Mouse (Mus musculus) megakaryocyte, adult 5-6 weeks (primary cell): ENCODE data around the gene Efna2. TPM values are rescaled to one million over a fixed set of nuclear protein-coding genes. Genes with fewer than 3 reads are reported as not detected.

Source experiments
- ATAC-seq: 2 replicates; pipeline ENCODE4 v1.8.0; 2016; ENCODE audit warnings: mild to moderate bottlenecking, inconsistent platforms; ENCODE audit not compliant: poor library complexity, severe bottlenecking
- total RNA-seq, 2 experiments: library from RNA; stranded (forward) in 1 of 2; stranded (reverse) in 1 of 2; fragments of 153-499, 151-499 nt in 1 of 2; fragments of 221-1000, 200-1000 nt in 1 of 2; gene quantifications; 2 replicates each; pipeline versions ENCODE4 v1.2.3 to v1.2.4; 2015 to 2017

Efna2 gene
- total RNA-seq, 2 experiments from 2014 or later: 0.49 TPM; not detected in 1

DNA sequence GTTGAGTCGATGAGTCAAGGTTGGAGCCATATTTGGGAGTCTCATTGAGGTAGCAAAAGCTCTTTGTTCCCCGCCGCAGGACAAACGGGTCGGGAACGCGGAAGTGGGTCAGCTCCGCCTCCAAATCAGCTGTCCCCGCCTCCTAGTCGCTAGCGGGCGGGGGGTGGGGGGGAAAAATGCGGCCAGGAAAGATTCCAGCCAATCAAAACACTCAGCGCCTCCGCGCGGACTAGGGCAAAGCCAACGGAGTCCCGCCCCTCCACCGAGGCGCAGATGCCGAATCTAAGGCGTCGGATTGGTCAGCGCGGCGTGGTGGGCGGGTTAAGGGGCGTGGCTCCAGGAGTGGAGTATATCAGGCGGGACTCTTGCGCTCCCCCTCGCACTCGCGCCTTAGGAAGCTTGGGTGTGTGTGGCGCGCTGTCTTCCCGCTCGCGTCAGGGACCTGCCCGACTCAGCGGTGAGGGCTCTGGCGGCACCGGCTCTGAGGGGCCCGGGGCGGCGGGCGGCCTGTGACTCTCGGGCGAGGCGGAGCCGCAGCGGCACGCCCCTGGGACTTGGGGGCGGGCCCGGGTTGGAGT, 11.7 kb upstream of the Efna2 start:
- ATAC-seq: peak; percentile 76

DNA sequence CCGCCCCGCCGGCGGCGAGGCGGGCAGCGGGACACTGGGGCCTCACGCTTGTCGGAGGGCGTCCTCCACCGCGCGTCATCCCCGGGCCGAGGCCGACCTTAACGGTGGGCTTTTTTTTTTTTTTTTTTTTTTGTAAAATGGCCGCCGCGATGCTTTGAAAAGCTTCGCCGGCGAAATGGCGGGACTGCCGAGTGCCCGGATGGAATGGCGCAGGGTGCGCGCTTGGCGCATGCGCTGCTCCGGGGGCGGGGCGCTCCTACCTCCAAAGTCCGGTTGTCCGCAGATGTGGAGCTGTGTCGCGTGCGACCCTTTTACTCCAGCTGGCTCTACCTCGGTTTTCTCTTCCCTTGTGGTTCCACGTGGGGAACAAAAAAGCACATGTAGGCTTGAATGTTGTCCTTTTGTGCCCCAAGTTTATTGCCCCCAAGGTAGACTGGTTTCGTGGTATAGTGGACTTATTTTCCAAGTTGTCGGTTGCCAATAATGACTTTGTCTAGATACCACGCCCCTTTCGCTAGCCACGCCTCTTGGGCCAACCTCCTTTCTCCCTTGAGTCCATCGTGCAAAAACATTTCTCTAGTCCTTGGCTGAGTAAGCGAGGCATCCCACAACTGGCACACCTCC, 11.1 kb upstream of the Efna2 start:
- peak; percentile 23 for ATAC-seq

DNA sequence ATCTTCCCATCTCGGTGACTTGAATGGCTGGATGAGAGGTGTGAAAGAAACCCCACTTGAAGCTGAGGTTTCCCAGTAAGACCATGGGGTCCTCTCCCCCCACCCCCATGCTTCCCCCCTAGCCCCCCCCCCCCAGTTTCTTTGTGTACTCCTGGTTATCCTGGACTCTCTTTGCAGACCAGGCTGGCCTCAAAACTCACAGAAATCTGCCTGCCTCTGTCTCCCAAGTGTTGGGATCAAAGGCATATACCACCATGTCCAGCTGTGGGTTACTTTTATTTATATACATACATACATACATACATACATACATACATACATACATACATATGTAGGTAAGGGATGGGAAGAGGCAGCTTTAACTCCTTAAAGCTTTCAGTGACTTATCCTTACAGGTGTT, 10.2 kb upstream of the Efna2 start:
- ATAC-seq: no peak

DNA sequence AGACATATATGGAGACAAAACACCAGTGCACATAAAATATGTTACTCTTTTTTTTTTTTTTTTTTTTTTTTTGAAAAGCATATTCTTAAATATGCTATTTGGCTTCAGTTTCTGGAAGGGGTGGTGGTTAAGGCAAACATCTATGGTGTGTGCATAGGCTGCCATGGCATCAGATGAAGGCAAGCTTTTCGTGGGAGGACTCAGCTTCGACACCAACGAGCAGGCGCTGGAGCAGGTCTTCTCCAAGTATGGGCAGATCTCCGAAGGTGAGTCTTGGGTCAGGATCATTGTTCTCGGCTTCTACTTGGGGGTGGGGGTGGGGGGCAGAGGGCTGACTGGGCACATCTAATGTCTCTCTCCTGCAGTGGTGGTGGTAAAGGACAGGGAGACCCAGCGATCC, 9.6 kb upstream of the Efna2 start:
- no peak for ATAC-seq

DNA sequence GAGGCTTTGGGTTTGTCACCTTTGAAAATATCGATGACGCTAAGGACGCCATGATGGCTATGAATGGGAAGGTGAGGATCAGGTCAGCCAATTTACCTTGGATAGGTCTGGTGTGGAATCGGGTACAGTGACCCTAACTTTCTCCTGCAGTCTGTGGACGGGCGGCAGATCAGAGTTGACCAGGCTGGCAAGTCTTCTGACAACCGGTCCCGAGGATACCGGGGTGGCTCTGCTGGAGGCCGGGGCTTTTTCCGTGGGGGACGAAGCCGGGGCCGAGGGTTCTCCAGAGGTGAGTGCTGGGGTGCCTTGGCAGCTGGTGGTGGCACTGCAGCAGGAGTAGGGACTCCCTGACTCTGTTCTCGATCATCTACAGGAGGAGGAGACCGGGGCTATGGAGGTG, 9.2 kb upstream of the Efna2 start:
- no peak for ATAC-seq

DNA sequence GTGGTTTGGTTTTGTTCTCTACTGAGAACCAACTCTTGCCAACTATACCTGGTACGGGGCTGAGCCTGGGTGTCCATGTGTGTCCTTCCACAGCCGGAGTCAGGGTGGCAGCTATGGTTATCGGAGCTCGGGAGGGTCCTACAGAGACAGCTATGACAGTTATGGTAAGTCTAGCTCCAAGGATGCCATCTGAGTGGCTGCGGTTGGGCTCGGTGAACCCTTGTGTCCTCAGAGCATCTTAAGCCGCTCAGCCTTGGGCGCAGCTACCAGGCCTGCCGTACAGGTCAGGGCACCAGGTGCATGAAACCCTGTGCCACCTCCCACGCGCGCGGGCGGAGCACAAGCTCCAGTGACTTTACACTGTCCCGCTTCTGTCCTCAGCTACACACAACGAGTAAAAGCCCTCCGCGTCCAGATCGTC, 8.7 kb upstream of the Efna2 start:
- no peak for ATAC-seq

DNA sequence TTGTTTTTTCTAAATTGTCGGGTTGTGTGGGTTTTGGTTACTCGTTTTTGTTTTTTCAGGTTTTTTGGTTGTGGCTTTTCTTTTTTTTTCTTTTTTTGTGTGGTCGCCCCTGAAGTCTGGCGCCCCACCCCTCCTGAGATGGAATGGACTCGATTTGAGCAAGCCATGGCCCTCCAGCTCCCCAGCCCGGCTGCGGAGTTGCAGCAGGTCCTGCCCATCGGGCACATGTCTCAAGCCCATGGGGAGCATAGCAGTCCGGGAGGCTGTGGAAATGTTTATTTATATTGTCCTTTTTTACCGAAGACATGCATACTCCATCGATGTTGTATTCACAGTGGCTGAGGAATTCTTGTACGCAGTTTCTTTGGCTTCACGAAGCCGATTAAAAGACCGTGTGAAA, 8.0 kb upstream of the Efna2 start:
- ATAC-seq: no peak

DNA sequence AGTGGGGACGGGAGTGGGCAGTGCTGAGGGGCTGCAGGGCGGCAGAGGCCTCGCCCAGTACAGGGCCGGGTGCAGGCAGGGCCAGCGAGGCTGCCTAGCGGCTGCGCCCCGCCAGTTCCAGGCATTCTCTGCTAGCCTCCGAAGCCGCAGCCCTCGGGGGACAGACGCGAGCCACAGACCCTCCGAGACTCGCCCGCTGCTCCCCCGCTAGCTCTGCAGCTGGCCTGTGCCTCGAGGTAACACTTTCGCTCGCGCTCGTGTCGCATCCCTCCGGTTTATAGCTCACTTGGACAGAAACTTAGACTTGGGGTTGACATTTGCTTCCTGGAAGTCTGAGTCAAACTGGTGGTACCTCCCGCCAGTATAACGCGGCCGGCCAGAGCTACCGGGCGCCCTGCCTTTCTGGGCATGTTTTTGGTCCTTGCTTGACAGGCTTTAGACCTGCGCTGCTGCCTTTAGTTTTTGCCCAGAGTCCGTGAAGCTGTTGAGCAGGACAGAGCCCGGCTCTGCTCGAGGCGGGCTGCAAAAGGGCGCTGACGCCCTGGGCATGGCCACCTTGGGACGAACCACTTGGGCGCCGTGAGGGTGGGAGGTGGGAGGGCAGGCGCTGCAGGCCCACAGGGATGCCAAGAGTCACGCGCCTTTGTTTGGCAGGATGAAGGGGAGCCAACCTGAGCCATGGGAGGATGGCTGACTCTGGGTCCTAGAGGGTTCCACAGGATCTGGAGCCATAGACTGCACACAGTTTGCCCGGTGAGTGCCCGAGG, 7.3 kb upstream of the Efna2 start:
- no peak for ATAC-seq

DNA sequence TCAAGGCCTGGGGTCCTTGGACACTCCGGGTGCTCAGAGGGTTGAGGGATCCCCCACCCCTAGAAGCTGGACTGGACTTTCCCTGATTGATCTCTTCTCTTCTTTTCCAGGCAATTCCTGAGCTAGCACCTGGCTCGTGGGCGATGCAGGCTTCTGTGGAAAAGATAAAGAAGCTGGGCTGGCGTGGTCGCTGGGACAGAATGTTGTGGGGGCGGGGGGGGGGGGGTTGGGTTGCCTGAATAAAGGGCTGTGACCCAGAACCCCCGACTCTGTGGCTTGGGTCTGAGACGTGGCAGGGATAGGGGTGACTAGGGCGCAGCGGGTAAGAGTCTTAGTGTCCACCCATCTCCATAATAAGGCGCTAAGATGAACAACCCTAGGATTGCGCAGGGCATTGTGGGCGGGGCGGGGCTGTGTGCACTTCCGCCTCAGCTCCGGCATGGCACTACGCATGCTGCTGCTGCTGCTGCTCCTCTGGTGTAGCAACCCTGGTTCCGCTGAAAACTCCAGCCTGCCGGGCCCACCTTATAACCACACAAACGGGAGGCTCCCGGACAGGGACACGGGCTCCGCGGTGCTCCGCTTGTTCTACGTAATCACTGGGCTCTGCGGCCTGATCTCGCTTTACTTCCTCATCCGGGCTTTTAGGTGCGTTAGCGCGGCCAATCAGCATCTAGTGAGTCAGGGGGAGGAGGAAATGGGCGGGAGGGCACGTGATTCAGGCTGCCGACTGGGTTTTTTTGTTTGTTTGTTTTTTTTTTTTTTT, 6.6 kb upstream of the Efna2 start, which contains the start of gene 1600002K03Rik:
TSS of gene 1600002K03Rik (plus strand) at position 418 of the 766 bp plus-strand sequence.
- ATAC-seq: peak; percentile 86

DNA sequence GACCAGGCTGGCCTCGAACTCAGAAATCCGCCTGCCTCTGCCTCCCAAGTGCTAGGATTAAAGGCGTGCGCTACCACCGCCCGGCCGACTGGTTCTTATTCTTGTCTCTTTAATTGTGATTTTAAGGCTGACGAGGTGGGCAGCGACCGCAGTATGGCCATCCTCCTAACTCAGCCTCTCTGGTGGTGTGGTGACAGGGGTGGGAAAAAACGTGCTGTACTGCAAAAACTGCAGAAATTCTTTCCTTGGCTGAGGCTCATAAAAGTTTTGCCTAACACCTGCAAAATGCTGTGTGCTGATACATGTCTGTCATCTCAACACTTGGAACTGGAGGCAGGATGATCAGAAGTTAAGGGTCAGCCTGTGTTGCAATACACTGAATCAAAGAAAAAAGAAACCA, 5.9 kb upstream of the Efna2 start:
- ATAC-seq: no peak

DNA sequence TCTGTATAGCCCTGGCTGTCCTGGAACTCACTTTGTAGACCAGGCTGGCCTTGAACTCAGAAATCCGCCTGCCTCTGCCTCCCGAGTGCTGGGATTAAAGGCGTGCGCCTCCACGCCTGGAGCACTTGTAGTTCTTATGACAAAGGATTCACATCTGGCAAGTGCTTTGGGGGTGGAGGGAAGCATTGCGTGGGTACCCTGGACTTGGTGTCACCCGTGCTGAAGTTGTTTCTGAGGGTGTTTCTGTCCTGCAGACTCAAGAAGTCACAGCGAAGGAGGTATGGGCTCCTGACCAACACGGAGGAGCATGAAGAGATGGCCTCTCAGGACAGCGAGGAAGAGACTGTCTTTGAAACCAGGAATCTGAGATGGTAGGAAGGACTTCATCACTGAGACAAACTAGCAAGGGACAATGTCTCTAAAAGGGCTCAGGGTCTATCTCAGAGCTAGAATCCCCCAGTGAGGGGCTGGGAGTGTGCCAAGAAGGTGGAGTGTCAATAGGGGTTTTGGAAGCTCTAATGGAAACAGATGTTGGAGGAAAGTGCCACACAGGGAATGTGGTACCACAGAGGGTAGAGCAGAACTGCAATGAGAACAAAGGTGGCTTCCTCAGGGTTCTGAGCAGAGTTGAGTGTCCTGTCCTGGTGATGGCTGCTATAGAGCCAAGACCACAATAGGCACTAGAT, 5.2 kb upstream of the Efna2 start:
- no peak for ATAC-seq

DNA sequence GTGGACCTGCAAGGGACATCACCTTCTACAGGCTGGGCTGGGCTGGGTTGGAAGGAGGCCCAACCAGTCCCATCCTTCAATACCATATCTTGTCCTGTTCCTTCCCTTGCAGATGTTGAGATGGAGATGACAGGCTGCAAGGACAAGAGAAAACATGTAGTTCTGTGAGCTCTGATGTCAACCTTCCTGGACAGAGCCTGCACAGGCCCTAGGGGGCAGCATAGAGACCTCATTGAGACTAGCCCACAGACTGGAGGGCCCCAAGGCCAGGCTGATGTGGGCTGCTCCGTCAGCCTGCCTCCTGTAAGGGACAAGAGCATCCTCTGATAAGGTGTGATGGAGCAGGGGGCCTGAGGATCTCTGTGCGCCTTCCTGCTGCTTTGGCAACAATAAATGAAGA, 4.6 kb upstream of the Efna2 start:
- 0 out of 2 replicates have a peak, but pooled peaks have one; percentile 37 for ATAC-seq

DNA sequence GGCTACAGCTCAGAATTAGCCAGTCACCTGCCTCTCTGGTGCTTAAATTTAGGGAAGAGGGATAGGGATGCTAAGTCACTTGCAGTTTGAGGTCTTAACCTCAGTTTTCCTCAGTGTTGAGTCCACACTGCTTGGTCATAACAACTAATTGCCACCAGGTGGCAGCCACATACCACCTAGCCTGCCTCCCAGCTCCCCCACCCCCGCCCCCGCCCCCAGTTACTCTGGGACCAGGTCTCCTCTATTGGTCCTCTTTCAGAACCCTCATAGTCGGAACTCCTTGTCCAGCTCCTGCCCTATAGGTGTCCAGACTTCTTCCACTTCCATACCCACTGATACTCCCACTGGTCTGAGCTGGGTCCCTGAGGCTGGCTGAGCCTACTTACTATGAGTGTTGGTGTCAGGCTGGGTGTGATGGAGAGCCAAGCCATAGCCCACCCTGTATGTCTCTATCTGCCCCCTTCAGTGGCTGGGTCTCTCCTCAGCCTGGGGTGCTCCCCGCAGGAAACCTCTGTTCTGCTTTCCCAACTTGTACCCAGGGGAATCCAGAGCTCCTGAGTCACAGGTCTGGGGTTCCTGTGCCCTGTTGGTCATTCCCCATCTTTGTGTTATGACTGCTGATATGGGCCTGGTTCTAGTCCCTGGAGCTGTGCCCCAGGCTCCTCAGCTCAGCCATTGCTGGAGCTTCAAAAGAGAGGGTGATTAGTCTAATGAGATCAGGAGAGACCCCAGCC, 3.6 kb upstream of the Efna2 start:
- ATAC-seq: 0 out of 2 replicates have a peak, but pooled peaks have one; percentile 21

DNA sequence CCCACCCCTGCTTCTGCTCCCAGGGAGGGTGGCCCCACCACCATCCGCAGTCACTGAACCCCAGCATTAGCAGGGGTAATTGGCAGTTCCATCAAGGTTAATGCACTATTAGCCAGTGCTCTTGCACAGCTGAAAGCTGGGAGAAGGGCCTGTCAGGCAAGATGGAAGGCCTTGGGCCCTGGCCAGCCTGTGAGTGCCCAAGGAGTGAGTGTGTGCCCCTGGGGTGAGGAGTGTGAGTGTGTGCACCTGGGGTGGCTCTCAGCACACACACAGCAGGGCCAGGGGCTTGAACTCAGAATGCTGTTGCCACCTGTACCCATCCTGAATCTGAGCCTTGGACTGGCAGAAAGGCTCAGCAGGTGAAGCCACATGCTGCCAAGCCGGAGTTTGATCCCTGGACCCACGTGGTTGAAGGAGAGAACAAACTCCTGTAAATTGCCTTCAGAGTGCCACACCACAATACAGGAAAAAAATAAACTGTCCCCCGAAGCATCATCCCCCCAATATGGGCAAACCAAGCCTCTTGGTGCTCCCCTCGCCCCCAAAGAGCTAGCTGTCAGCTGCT, 2.9 kb upstream of the Efna2 start:
- no peak for ATAC-seq

DNA sequence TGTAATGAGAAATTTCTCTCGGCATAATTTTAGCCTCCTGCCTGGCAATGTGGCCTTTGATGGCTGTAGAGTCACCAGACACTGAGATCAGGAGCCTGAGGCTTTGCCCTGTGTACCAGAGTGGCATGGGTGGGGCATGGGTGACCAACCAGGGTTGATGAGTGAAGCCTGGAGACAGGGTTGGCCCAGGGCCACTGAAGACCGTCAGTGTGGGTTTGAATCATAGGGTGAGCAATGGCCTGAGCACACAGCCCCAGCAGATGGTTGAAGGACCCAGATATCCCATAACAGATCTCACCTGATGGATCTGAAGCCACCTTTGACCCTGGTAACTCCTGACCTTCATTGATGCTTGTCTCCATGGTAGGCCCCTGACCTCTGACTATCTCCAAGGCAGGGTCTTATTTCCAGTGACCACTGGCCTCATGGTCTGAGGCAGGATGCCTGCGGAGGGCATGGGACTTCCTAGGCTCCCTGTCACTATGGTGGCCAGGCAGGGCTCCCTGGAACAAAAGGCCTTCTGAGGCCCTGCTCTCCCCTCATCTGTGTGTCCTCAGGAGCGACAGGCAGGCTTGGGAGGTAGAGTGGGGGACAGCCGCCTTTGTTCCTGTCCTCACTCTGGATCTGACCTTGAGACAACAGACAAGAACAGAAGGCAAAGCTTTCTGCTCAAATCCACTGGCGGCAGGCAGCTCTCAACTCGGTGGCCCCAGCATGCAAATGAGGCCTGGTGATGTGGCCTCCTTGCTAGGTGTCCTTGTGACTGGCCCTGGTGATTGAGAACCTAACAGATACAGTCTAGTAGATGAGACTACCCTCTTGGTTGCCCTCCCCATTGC, 1.6 kb upstream of the Efna2 start:
- ATAC-seq: no peak

DNA sequence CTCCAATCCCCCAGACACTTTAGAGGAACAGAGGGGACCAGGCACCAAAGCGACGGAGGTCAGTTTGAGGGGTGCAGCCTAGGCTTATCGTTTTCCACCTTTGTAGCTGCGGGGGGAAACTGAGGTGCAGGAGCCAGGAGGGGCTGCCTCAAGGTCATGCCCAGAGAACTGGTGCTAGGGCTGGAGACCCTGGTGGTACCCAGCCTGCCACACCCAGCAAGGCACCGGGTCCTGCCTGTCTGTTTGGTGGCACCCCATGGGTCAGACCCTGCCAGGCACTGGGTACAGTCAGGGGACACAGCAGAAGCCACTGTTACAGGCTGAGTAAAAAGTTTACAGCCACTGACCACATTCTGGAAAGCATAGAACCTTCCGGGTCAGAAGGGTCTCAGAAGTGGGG, 1.0 kb downstream of the Efna2 start:
- no peak for ATAC-seq

DNA sequence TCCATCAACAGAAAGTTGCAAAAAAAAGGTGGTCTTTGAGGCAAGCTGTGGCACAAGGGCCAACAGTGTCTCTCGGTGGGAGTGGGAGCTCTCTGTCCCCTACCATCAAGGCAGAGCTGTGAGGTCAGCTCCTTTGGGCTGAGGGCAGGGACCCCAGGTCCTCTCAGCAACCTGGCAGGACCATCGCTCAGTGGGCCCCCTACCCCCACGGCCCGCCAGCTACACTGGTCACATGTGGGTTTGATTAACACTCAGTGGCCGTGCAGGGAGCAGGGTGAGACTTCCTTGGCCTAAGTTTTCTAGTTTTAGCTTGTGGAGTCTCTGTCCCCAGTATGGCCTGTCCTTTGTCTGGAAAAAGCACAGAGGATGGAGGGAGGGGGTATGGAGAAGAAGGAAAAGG, 1.5 kb downstream of the Efna2 start:
- ATAC-seq: no peak

DNA sequence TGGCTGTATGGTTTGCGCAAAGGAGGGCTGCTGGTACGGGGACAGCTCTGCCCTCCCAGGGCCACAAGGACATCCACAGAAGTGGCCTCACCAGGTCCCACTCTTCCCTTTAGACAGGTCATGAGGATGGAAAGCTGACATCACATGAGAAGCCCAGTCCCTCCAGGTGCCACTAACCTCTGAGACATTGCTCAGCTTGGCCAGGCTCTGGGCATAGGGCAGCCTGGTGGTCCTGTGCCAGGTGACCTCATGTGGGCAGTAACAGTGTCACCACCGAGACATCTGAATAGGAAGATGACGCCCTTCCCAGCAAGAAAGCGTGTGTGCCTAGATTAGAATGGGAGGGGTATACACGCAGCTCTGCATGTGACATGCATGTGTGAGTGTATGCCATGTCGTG, 3.3 kb downstream of the Efna2 start:
- ATAC-seq: no peak

DNA sequence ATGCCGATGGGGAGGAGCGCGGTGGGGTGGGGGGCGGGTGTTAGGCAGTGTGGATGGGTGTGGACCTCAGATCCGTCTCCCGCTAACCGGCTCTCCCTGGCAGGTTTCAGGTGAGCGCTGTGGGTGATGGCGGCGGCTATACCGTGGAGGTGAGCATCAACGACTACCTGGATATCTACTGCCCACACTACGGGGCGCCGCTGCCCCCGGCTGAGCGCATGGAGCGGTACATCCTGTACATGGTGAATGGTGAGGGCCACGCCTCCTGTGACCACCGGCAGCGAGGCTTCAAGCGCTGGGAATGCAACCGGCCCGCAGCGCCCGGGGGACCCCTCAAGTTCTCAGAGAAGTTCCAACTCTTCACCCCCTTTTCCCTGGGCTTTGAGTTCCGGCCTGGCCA, 7.4 kb downstream of the Efna2 start:
- ATAC-seq: no peak
